Mouse (Mus musculus) common myeloid progenitor, adult 5-6 weeks (primary cell): ENCODE data around the gene 4921501E09Rik. TPM values are rescaled to one million over a fixed set of nuclear protein-coding genes. Genes with fewer than 3 reads are reported as not detected.
"Not testable (repeated sequence)": the region's sequence is repeated elsewhere in the genome, so short reads cannot be mapped to it uniquely, and the experiment has no call there.

Experiments used
- ATAC-seq: replicated peaks from 2 replicates; pipeline ENCODE4 v1.8.0; 2016; ENCODE audit warnings: low read depth, mild to moderate bottlenecking, moderate TSS enrichment, inconsistent platforms; ENCODE audit not compliant: poor library complexity, severe bottlenecking
- total RNA-seq: library from RNA; stranded (forward); fragments of 200-1000, 187-1606 nt; gene quantifications from 2 replicates; pipeline ENCODE4 v1.2.3, GENCODE M21; 2017

4921501E09Rik gene
- not detected in 2 replicates for total RNA-seq

DNA sequence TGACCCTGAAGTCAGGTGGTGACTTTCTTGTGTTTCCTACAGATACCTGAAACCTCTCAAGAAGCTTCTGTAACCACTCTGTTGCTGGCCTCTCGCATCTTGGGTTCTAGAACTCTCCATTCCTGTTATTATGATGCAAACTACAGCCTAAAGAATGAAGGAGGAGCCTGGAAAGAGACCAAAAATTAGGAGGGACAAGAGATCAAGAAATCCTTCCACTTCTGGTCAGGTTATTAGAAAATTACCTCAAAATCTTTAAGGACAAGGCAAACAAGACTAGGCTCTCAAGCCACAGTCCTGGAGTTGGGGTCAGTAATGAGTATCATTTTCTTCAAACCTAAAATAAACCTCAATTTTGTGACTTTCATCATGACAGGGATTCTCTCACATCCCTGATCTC is at the start of gene 4921501E09Rik:
Gene 4921501E09Rik (minus strand): TSS at position 101 of the 400 bp plus-strand sequence.
- ATAC-seq: no peak

- no peak for ATAC-seq
These were observed 29.5 kb upstream of the 4921501E09Rik start for GRCm38 (mm10) chr17:33097396-33097795.

DNA sequence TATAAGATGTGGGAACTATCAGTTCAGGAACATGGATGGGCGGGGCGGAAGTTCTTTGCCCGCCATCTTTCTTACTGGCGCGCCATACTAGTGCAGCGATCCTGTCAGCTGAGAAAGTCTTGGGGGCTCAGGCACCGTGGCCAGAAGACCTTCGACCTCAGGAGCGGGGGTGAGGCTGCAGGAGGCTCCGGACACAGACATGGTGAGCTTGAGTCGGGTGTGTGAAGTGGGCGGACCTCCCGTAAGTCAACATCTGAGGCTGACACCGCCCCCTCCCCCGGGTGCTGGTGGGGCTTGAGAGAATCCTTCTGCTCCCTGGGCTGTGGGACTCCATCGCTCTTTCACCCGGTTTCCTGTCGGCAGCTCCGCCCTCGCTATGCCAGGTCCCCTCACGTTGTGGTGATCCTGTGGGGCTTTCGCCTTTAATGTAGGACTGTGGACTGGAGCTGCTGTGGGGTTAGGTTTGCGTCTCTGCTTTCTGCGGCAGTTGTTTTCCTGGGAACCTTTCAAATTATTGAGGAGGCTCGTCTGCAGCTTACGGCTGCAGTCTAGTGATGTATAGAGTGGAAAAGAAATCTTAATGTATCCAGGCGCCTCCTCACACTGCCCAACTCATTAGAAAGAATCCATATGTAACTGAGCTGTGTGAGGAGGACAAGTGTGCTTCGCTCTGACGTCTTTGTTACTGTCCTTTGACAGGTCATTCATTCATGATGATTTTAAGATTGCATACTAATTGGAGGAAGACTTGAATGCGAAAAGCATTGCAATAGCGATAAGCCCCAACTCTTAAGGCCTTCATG is 24.7 kb upstream of the 4921501E09Rik start:
- peak; percentile 68 for ATAC-seq

GRCm38 (mm10) chr17:33091630-33092029 is 23.8 kb upstream of the 4921501E09Rik start:
- no peak for ATAC-seq

DNA sequence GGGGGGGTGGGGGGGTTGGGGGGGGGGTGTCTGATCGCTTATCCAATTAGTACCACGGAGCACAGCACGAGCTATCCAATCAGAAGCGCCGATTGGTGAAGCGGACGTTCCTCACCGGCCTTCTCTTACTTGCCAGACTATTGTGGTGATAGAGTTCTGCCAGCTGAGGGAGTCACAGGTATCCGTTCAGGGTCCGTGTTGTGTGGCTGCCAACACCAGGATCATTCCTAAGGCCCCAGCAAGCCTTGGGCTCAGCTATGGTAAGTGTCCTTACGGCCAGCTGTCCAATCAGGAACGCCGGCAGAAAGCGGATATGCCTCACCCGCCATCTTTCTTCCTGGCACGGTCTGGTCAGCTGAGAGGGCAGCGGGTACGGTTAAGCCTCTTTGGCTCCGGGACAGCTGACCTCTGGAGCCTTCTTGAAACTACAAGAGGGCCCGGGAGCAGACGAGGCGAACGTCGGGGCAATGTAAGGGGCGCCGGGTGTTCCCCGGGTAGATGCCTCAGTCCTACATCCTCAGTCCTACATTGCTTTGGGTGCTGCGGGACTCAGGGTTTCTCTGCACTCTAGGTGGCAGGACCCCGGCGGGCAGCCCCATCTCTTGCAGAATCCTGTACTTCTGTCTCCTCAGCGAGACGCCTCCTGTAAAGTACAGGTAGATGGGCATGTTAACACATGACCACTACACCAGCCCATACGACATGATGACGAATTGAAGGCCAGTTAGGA is 21.5 kb upstream of the 4921501E09Rik start, which contains the start of gene Zfp563:
Gene Zfp563 (plus strand): TSS at position 91 of the 730 bp plus-strand sequence.
- peak; percentile 88 for ATAC-seq

GRCm38 (mm10) chr17:33063001-33063400 is 4.9 kb downstream of the 4921501E09Rik start:
- no peak for ATAC-seq

- no peak for ATAC-seq
These were observed 9.1 kb downstream of the 4921501E09Rik start for GRCm38 (mm10) chr17:33058791-33059190.

- peak; percentile 99 for ATAC-seq
These were observed 34.7 kb downstream of the 4921501E09Rik start, which contains the start of gene Zfp763 for GRCm38 (mm10) chr17:33032900-33033891. Zfp763 (minus strand) TSS chr17:33033402.

DNA sequence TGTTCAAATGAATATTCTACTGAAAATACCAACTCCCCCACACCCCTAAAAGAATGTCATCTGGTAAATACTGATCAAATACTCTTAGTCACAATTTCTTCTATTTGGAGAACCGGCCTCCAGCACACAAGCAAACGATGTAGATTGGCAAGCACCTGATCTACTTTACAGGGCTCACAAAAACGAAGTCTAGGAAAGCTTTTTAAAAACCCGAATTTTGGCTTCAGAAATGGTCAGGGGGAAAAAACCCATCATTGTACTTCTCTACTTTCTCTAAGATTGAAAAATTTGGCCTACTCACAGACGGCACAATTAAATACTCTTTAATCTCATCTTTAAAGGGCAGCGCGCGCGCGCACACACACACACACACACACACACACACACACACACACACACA is 35.5 kb downstream of the 4921501E09Rik start:
- no peak for ATAC-seq

DNA sequence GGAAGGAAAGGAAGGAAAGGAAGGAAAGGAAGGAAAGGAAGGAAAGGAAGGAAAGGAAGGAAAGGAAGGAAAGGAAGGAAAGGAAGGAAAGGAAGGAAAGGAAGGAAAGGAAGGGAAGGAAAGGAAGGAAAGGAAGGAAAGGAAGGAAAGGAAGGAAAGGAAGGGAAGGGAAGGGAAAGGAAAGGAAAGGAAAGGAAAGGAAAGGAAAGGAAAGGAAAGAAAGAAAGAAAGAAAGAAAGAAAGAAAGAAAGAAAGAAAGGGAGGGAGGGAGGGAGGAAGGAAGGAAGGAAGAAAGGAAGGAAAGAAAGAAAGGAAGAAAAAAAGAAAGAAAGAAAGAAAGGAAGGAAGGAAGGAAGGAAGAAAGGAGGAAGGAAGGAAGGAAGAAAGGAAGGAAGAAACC is 47.4 kb downstream of the 4921501E09Rik start:
- not testable (repeated sequence) for ATAC-seq

Other genes starting within 250 kb of the 4921501E09Rik start
- gene Zfp799, start 237.8 kb downstream of the 4921501E09Rik start, total RNA-seq: 4.9 and 9.1 TPM in 2 replicates
- 2.5 and 7.3 TPM in 2 replicates for gene Zfp870, start 176.4 kb downstream of the 4921501E09Rik start, total RNA-seq
- gene Cyp4f14, start 150.7 kb downstream of the 4921501E09Rik start, total RNA-seq: not detected in 2 replicates
- gene Cyp4f13, start 120.7 kb downstream of the 4921501E09Rik start, total RNA-seq: 8.2 and 10.7 TPM in 2 replicates
- gene Zfp472, start 102.2 kb downstream of the 4921501E09Rik start, total RNA-seq: 16.7 and 18.8 TPM in 2 replicates
- 6.2 and 10.3 TPM in 2 replicates for gene Zfp952, start 74.9 kb downstream of the 4921501E09Rik start, total RNA-seq
- gene Zfp763, start 34.7 kb downstream of the 4921501E09Rik start, total RNA-seq: 9.9 and 16.0 TPM in 2 replicates
- 7.5 and 9.3 TPM in 2 replicates for gene Zfp563, start 21.3 kb upstream of the 4921501E09Rik start, total RNA-seq
- not detected in 2 replicates for gene Morc2b, start 71.6 kb upstream of the 4921501E09Rik start, total RNA-seq
- not detected in 2 replicates for gene Olfr55, start 100.4 kb upstream of the 4921501E09Rik start, total RNA-seq
- not detected in 2 replicates for gene Olfr239, start 123.2 kb upstream of the 4921501E09Rik start, total RNA-seq
- gene Olfr1564, start 153.6 kb upstream of the 4921501E09Rik start, total RNA-seq: not detected in 2 replicates
- gene Zfp955a, start 187.1 kb upstream of the 4921501E09Rik start, total RNA-seq: 15.3 and 18.6 TPM in 2 replicates
- gene Olfr63, start 196.6 kb upstream of the 4921501E09Rik start, total RNA-seq: not detected in 2 replicates
- 8.8 and 9.5 TPM in 2 replicates for gene Zfp955b, start 221.5 kb upstream of the 4921501E09Rik start, total RNA-seq